Mouse (Mus musculus) cerebellum, adult 2 months (tissue): ENCODE data around the gene Fam205c.

Experiments used
- CTCF ChIP-seq: fragments of 200-500 bp; IDR thresholded peaks from 2 replicates; pipeline ENCODE4 v1.5.1; 2011; ENCODE audit warnings: low read depth, mild to moderate bottlenecking, control low read depth, low read length, moderate library complexity, borderline replicate concordance; ENCODE audit not compliant: insufficient read depth
- POLR2A ChIP-seq: fragments of 200-500 bp; IDR thresholded peaks from 2 replicates; pipeline ENCODE4 v1.6.1; 2011; ENCODE audit warnings: low read length, control low read depth, borderline replicate concordance; ENCODE audit not compliant: insufficient read depth

DNA sequence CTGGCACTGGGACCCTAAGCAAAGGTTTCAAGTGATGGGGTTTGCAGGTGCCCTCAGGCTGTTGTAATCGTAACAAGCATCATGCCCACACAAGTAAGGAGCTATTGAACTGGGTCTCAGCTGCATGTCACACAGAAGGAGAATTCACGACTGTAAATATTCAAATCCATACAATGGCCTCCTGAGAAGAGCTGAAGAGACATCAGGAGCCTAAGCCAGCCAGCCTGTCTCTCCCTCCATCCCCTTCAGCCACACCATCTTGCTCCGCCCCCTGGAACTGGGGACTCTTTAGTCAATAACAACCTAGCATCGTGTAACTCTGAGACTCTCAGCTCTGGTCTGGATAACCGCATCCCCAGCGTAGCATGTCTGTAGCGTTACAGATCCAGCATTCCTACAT lies 17.1 kb upstream of the Fam205c start:
- TF ChIP-seq CTCF = no peak
- no peak for TF ChIP-seq POLR2A
